In the genomic region with DNA sequence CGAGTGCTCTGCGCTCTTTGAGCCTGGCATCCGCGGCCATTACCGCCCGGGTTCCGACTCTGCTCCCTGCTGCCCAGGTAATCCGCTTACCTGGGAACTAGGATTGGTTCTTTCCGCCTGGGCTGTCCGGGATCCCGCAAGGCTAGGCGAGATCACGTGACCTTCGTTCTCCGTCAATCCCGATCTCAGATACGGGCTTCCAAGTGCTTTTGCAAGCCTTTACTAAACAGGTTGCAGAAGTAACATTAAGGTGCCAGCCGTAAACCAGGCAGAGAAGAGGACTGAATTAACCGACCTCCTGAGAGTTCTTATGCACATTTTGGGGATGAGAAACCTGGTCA, we compare ENCODE assay signal across 8 mouse cellular contexts. TPM values are rescaled to one million over a fixed set of nuclear protein-coding genes. Genes with fewer than 3 reads are reported as not detected.
DNase-seq lines count a peak whose midpoint lies in the region; ATAC-seq lines count a peak whose summit lies in the region.

No protein-coding gene starts in this region.

- peaks cover 26% of the 10 kb centered on the region for H3K4me1 ChIP-seq in heart, embryonic 16.5 days (ENCODE audit: control insufficient read depth, insufficient read depth, low read length)
- H3K4me1 ChIP-seq in hindbrain, embryonic 11.5 days (replicated peaks; ENCODE audit: control insufficient read depth, insufficient read depth, low read length), result peaks cover 6% of the 10 kb centered on the region; the same call in 1 of the 2 replicates
- peaks cover 47% of the 10 kb centered on the region for H3K4me1 ChIP-seq in midbrain, embryonic 10.5 days

- DNase-seq in heart, postnatal 4 days, result no peak
- DNase-seq in MEL-GATA-1-ER (ENCODE audit: extremely low read depth, low read depth), result peak; percentile 75
- no peak for DNase-seq in hindbrain, embryonic 11.5 days (ENCODE audit: low spot score)
- no peak for DNase-seq in midbrain, embryonic 10.5 days (ENCODE audit: low spot score)
- no peak for DNase-seq in right cerebral cortex, postnatal 36 days (ENCODE audit: low spot score in 2 of 2)
- no peak for DNase-seq in gastrocnemius, postnatal 25 days
- DNase-seq in left cerebral cortex, adult 9 months (ENCODE audit: low spot score in 2 of 2), result no peak

- H3K27me3 ChIP-seq in heart, embryonic 16.5 days (ENCODE audit: control insufficient read depth, insufficient read depth, low read length), result no peaks in the 10 kb centered on the region
- no peaks in the 10 kb centered on the region for H3K27me3 ChIP-seq in hindbrain, embryonic 11.5 days (ENCODE audit: control insufficient read depth, insufficient read depth, low read length)
- no peaks in the 10 kb centered on the region for H3K27me3 ChIP-seq in midbrain, embryonic 10.5 days (ENCODE audit: low read depth, poor library complexity, severe bottlenecking)

- H3K27ac ChIP-seq in heart, embryonic 16.5 days (ENCODE audit: low read length), result peak overlapping the region; percentile 73
- H3K27ac ChIP-seq in hindbrain, embryonic 11.5 days (ENCODE audit: low read depth, low read length), result peak overlapping the region; percentile 42; the same call in 1 of the 2 replicates
- H3K27ac ChIP-seq in midbrain, embryonic 10.5 days (replicated peaks), result peak overlapping the region; percentile 90

- peaks cover 11% of the 10 kb centered on the region; the same call in 1 of the 2 replicates for H3K36me3 ChIP-seq in heart, embryonic 16.5 days (ENCODE audit: control insufficient read depth, insufficient read depth)
- H3K36me3 ChIP-seq in hindbrain, embryonic 11.5 days (ENCODE audit: control insufficient read depth, insufficient read depth, low read length), result 0 out of 2 replicates have a peak, but pooled peaks cover 3% of the 10 kb centered on the region
- peaks cover 31% of the 10 kb centered on the region for H3K36me3 ChIP-seq in midbrain, embryonic 10.5 days

- H3K4me3 ChIP-seq in heart, embryonic 16.5 days (ENCODE audit: low read length), result peak overlapping the region; percentile 74
- peak overlapping the region; percentile 59 for H3K4me3 ChIP-seq in hindbrain, embryonic 11.5 days (ENCODE audit: low read depth, low read length)
- H3K4me3 ChIP-seq in midbrain, embryonic 10.5 days, result peak overlapping the region; percentile 80

- no peak; the same call in 1 of the 2 replicates for ATAC-seq in heart, embryonic 16.5 days (replicated peaks; ENCODE audit: extremely low read depth, insufficient read depth, low FRiP score)
- ATAC-seq in hindbrain, embryonic 11.5 days (ENCODE audit: low FRiP score), result no peak; the same call in 1 of the 2 replicates

- peak overlapping the region; percentile 84 for H3K4me2 ChIP-seq in heart, embryonic 16.5 days (ENCODE audit: low read depth, low read length)
- H3K4me2 ChIP-seq in hindbrain, embryonic 11.5 days (replicated peaks; ENCODE audit: low read depth, low read length), result peak overlapping the region; percentile 80

- under 1% methylated on average over 19 of the region's 19 CpGs for WGBS in heart, embryonic 16.5 days
- under 1% methylated on average over 19 of the region's 19 CpGs for WGBS in hindbrain, embryonic 11.5 days
- WGBS in midbrain, embryonic 10.5 days, result under 1% methylated on average over 19 of the region's 19 CpGs

- H3K9me3 ChIP-seq in heart, embryonic 16.5 days (replicated peaks; ENCODE audit: control insufficient read depth, low read length), result no peaks in the 10 kb centered on the region
- H3K9me3 ChIP-seq in hindbrain, embryonic 11.5 days (ENCODE audit: control insufficient read depth, low read length), result no peaks in the 10 kb centered on the region
- H3K9me3 ChIP-seq in midbrain, embryonic 10.5 days (replicated peaks), result no peaks in the 10 kb centered on the region

- H3K9ac ChIP-seq in heart, embryonic 16.5 days (ENCODE audit: low read length), result peak overlapping the region; percentile 83
- peak overlapping the region; percentile 57 for H3K9ac ChIP-seq in hindbrain, embryonic 11.5 days (ENCODE audit: low read depth, low read length)

RNA-seq across cellular contexts. Expression of a gene that starts 0.3 kb away (rescaled TPM):
- polyA plus RNA-seq in heart, embryonic 16.5 days (2015; fragmentation: Nextera tagmentation; extraction: Ambion mirVana), result 117 and 119 TPM in 2 replicates
- total RNA-seq in heart, postnatal 4 days (2021), result 100 to 1,000 TPM; 107 to 109 TPM
- polyA plus RNA-seq in hindbrain, embryonic 11.5 days (2014; fragmentation: Nextera tagmentation; extraction: Ambion mirVana), result 94.8 and 95.2 TPM in 2 replicates
- polyA plus RNA-seq in midbrain, embryonic 10.5 days (2016; fragmentation: Nextera tagmentation; extraction: Ambion mirVana), result 126 and 129 TPM in 2 replicates
- total RNA-seq in gastrocnemius, postnatal 25 days (2021), result 100 to 1,000 TPM in 1 of 2 experiments, 10 to 100 TPM in 1; 99.2 to 110 TPM

RNA-seq across cellular contexts. Expression of a gene that starts 0.5 kb away (rescaled TPM):
- 25.7 and 29.0 TPM in 2 replicates for polyA plus RNA-seq in heart, embryonic 16.5 days (2015; fragmentation: Nextera tagmentation; extraction: Ambion mirVana)
- total RNA-seq in heart, postnatal 4 days (2021), result 10 to 100 TPM; 18.9 TPM
- 22.7 and 29.8 TPM in 2 replicates for polyA plus RNA-seq in hindbrain, embryonic 11.5 days (2014; fragmentation: Nextera tagmentation; extraction: Ambion mirVana)
- 33.0 and 40.3 TPM in 2 replicates for polyA plus RNA-seq in midbrain, embryonic 10.5 days (2016; fragmentation: Nextera tagmentation; extraction: Ambion mirVana)
- 10 to 100 TPM; 12.7 to 15.0 TPM for total RNA-seq in gastrocnemius, postnatal 25 days (2021)

RNA-seq across cellular contexts. Expression of a gene that starts 3.8 kb away (rescaled TPM):
- polyA plus RNA-seq in heart, embryonic 16.5 days (2015; fragmentation: Nextera tagmentation; extraction: Ambion mirVana), result 39.8 and 46.0 TPM in 2 replicates
- 10 to 100 TPM; 65.5 to 66.6 TPM for total RNA-seq in heart, postnatal 4 days (2021)
- polyA plus RNA-seq in hindbrain, embryonic 11.5 days (2014; fragmentation: Nextera tagmentation; extraction: Ambion mirVana), result 25.9 and 30.5 TPM in 2 replicates
- polyA plus RNA-seq in midbrain, embryonic 10.5 days (2016; fragmentation: Nextera tagmentation; extraction: Ambion mirVana), result 37.4 and 45.1 TPM in 2 replicates
- total RNA-seq in gastrocnemius, postnatal 25 days (2021), result 10 to 100 TPM in 1 of 2 experiments, 1 to 10 TPM in 1; 8.8 to 14.4 TPM

RNA-seq across cellular contexts. Expression of a gene that starts 17.0 kb away (rescaled TPM):
- 37.6 and 46.0 TPM in 2 replicates for polyA plus RNA-seq in heart, embryonic 16.5 days (2015; fragmentation: Nextera tagmentation; extraction: Ambion mirVana)
- 10 to 100 TPM; 34.8 to 36.2 TPM for total RNA-seq in heart, postnatal 4 days (2021)
- polyA plus RNA-seq in hindbrain, embryonic 11.5 days (2014; fragmentation: Nextera tagmentation; extraction: Ambion mirVana), result 16.0 and 21.5 TPM in 2 replicates
- polyA plus RNA-seq in midbrain, embryonic 10.5 days (2016; fragmentation: Nextera tagmentation; extraction: Ambion mirVana), result 65.3 and 68.4 TPM in 2 replicates
- total RNA-seq in gastrocnemius, postnatal 25 days (2021), result 1 to 10 TPM; 1.1 to 1.3 TPM

RNA-seq across cellular contexts. Expression of a gene that starts 27.9 kb away (rescaled TPM):
- 39.0 and 39.7 TPM in 2 replicates for polyA plus RNA-seq in heart, embryonic 16.5 days (2015; fragmentation: Nextera tagmentation; extraction: Ambion mirVana)
- total RNA-seq in heart, postnatal 4 days (2021), result 10 to 100 TPM; 16.7 TPM
- 57.9 and 58.4 TPM in 2 replicates for polyA plus RNA-seq in hindbrain, embryonic 11.5 days (2014; fragmentation: Nextera tagmentation; extraction: Ambion mirVana)
- polyA plus RNA-seq in midbrain, embryonic 10.5 days (2016; fragmentation: Nextera tagmentation; extraction: Ambion mirVana), result 69.4 and 69.6 TPM in 2 replicates
- 10 to 100 TPM in 1 of 2 experiments, 1 to 10 TPM in 1; 7.5 to 12.1 TPM for total RNA-seq in gastrocnemius, postnatal 25 days (2021)
